Mouse (Mus musculus): Measurements from ENCODE around the gene Polg2.

GRCm38 (mm10) chr11:106785043-106785442 is 5.7 kb upstream of the Polg2 start:
- TF ChIP-seq CTCF (IDR thresholded peaks at IDR 0.05): no peak
- TF ChIP-seq EP300 (IDR thresholded peaks at IDR 0.05): no peak
